Mouse (Mus musculus) megakaryocyte, embryonic 14.5 days (primary cell): ENCODE data around the gene Nell1. TPM values are rescaled to one million over a fixed set of nuclear protein-coding genes. Genes with fewer than 3 reads are reported as not detected.

ENCODE experiments used
- H3K27me3 ChIP-seq: replicated peaks from 2 replicates; pipeline ENCODE3; 2012; ENCODE audit warnings: inconsistent platforms
- H3K36me3 ChIP-seq: replicated peaks from 2 replicates; pipeline ENCODE3; 2012; ENCODE audit warnings: low read length, inconsistent platforms, mixed read lengths
- H3K4me1 ChIP-seq: 2 replicates; pipeline ENCODE4 v1.6.1; 2012; ENCODE audit warnings: inconsistent platforms
- H3K4me3 ChIP-seq: replicated peaks from 2 replicates; pipeline ENCODE3; 2012; ENCODE audit warnings: moderate library complexity, mild to moderate bottlenecking, inconsistent platforms
- H3K9me3 ChIP-seq: 2 replicates; pipeline ENCODE4 v1.6.1; 2012; ENCODE audit warnings: inconsistent platforms
- FLI1 ChIP-seq: IDR thresholded peaks from 2 replicates; pipeline ENCODE4 v1.6.1; 2012; ENCODE audit warnings: low read length, inconsistent platforms, mixed read lengths
- GATA1 ChIP-seq: IDR thresholded peaks from 3 replicates; pipeline ENCODE4 v1.6.1; 2012; ENCODE audit warnings: mixed read lengths, low read length, inconsistent platforms, borderline replicate concordance
- polyA plus RNA-seq: library from polyadenylated mRNA; stranded (reverse); fragments of >175 nt; gene quantifications from 2 replicates; pipeline ENCODE4 v1.2.3, GENCODE M21; 2012; ENCODE audit warnings: low replicate concordance; ENCODE audit not compliant: insufficient read depth

The Nell1 gene
- polyA plus RNA-seq, 1 experiment: not detected

- no peaks in the 10 kb centered on the region for H3K27me3 ChIP-seq
- no peaks in the 10 kb centered on the region for H3K4me1 ChIP-seq
- TF ChIP-seq GATA1: no peak
- no peak for TF ChIP-seq FLI1
- H3K36me3 ChIP-seq: no peaks in the 10 kb centered on the region
- no peak overlapping the region for H3K4me3 ChIP-seq
- H3K9me3 ChIP-seq: peaks cover 8% of the 10 kb centered on the region; the same call in 1 of the 2 replicates
These were observed 614.2 kb downstream of the Nell1 start for GRCm38 (mm10) chr7:50588642-50589424.

GRCm38 (mm10) chr7:50598890-50599289 lies 624.2 kb downstream of the Nell1 start, which contains the start of gene 4933405O20Rik:
Gene 4933405O20Rik (plus strand): TSS chr7:50599190.
- Histone ChIP-seq H3K9me3 (peaks cover 8% of the 10 kb centered on the region), H3K4me3 (no peak within 1 kb of the TSS), H3K36me3 (no peaks in the 10 kb centered on the region), H3K4me1 (no peaks in the 10 kb centered on the region), H3K27me3 (no peaks in the 10 kb centered on the region)
- no peak for TF ChIP-seq FLI1
- no peak for TF ChIP-seq GATA1

GRCm38 (mm10) chr7:50614101-50614500 lies 639.4 kb downstream of the Nell1 start:
- Histone ChIP-seq H3K27me3 (no peaks in the 10 kb centered on the region), H3K9me3 (no peaks in the 10 kb centered on the region), H3K4me1 (no peaks in the 10 kb centered on the region), H3K4me3 (no peak overlapping the region), H3K36me3 (no peaks in the 10 kb centered on the region)
- TF ChIP-seq FLI1: no peak
- TF ChIP-seq GATA1: no peak

- Histone ChIP-seq H3K27me3 (no peaks in the 10 kb centered on the region), H3K4me3 (no peak overlapping the region), H3K9me3 (no peaks in the 10 kb centered on the region; the same call in 1 of the 2 replicates), H3K36me3 (no peaks in the 10 kb centered on the region), H3K4me1 (no peaks in the 10 kb centered on the region)
- TF ChIP-seq FLI1: no peak
These were observed 654.5 kb downstream of the Nell1 start for GRCm38 (mm10) chr7:50629186-50629585.

- TF ChIP-seq GATA1: no peak
- no peak for TF ChIP-seq FLI1
- Histone ChIP-seq H3K4me3 (no peak overlapping the region), H3K27me3 (no peaks in the 10 kb centered on the region), H3K36me3 (no peaks in the 10 kb centered on the region), H3K9me3 (no peaks in the 10 kb centered on the region; the same call in 1 of the 2 replicates), H3K4me1 (no peaks in the 10 kb centered on the region)
These were observed 658.5 kb downstream of the Nell1 start for GRCm38 (mm10) chr7:50633147-50633546.

GRCm38 (mm10) chr7:50672266-50672665 lies 697.6 kb downstream of the Nell1 start:
- H3K4me1 ChIP-seq: no peaks in the 10 kb centered on the region
- no peak overlapping the region for H3K4me3 ChIP-seq
- H3K27me3 ChIP-seq: no peaks in the 10 kb centered on the region
- no peaks in the 10 kb centered on the region for H3K9me3 ChIP-seq
- H3K36me3 ChIP-seq: no peaks in the 10 kb centered on the region
- no peak for TF ChIP-seq FLI1

- no peak overlapping the region for H3K4me3 ChIP-seq
- H3K9me3 ChIP-seq: peaks cover 4% of the 10 kb centered on the region
- H3K4me1 ChIP-seq: no peaks in the 10 kb centered on the region
- no peaks in the 10 kb centered on the region for H3K27me3 ChIP-seq
- no peaks in the 10 kb centered on the region for H3K36me3 ChIP-seq
- TF ChIP-seq FLI1: no peak
These were observed 700.8 kb downstream of the Nell1 start for GRCm38 (mm10) chr7:50675444-50675843.

GRCm38 (mm10) chr7:50677511-50677910 lies 702.8 kb downstream of the Nell1 start:
- TF ChIP-seq GATA1 (no peak), FLI1 (no peak)
- Histone ChIP-seq H3K9me3 (peaks cover 4% of the 10 kb centered on the region), H3K27me3 (no peaks in the 10 kb centered on the region), H3K4me3 (no peak overlapping the region), H3K36me3 (no peaks in the 10 kb centered on the region), H3K4me1 (no peaks in the 10 kb centered on the region)

- H3K9me3 ChIP-seq: peaks cover 9% of the 10 kb centered on the region; the same call in 1 of the 2 replicates
- no peak overlapping the region for H3K4me3 ChIP-seq
- no peak for TF ChIP-seq GATA1
- no peak for TF ChIP-seq FLI1
- H3K27me3 ChIP-seq: no peaks in the 10 kb centered on the region
- H3K36me3 ChIP-seq: no peaks in the 10 kb centered on the region
- H3K4me1 ChIP-seq: no peaks in the 10 kb centered on the region
These were observed 711.7 kb downstream of the Nell1 start for GRCm38 (mm10) chr7:50686337-50686736.

GRCm38 (mm10) chr7:50725166-50725565 lies 750.5 kb downstream of the Nell1 start:
- Histone ChIP-seq H3K36me3 (no peaks in the 10 kb centered on the region), H3K4me3 (no peak overlapping the region), H3K27me3 (no peaks in the 10 kb centered on the region), H3K9me3 (no peaks in the 10 kb centered on the region), H3K4me1 (no peaks in the 10 kb centered on the region)
- no peak for TF ChIP-seq GATA1
- TF ChIP-seq FLI1: no peak
